Mouse (Mus musculus) E14TG2a.4 (cell line): ENCODE data around the gene OR5BS1P.

ENCODE experiments used
- CTCF ChIP-seq: conservative IDR thresholded peaks from 2 replicates; pipeline ENCODE4 v1.5.1; 2014; ENCODE audit warnings: low read length
- NANOG ChIP-seq: IDR thresholded peaks from 2 replicates; pipeline ENCODE4 v1.6.1; 2014; ENCODE audit warnings: borderline replicate concordance, low read length, mixed read lengths
- POU5F1 ChIP-seq: IDR thresholded peaks from 2 replicates; pipeline ENCODE4 v1.6.1; 2014; ENCODE audit warnings: low read length, borderline replicate concordance

DNA sequence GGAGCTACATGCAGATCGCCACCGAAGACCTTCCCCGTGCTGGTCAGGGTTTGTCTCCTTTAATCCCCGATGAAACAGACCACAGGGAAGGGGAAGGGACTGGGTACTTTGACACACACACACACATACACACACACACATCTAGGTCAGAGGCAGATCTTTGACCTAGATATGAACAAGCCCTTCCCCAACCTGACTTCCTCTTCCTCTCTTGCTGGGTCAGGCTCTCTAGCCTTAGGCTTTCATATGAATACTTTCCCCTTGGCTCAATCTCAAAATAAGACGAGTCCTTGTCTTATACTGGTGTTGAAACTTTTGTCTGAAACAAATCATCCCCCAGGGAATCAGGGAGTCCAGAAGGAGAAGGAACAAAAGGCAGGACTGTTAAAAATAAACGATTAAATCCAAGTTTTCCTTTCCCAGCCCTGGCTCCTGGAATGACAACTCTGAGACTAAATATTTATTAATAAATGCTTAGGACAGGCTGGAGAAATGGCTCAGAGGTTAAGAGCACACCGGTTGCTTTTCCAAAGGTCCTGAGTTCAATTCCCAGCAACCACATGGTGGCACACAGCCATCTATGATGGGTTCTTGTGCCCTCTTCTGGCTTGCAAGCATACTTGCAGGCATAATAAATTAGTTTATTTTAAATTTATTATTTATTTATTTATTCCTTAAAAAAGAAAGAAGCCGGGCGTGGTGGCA, 36.7 kb downstream of the OR5BS1P start:
- no peak for TF ChIP-seq NANOG
- 0 out of 2 replicates have a peak, but pooled peaks have one; percentile 6 for TF ChIP-seq CTCF
- TF ChIP-seq POU5F1, result no peak
